Mouse (Mus musculus): ENCODE results near the gene Rad18. TPM values are rescaled to one million over a fixed set of nuclear protein-coding genes. Genes with fewer than 3 reads are reported as not detected.

The Rad18 gene
- total and polyA plus RNA-seq, 2 experiments from 2014 or later = 9.1 to 12.9 TPM

- no peak for ATAC-seq
- no peak overlapping the region for H3K9ac ChIP-seq
- H3K9me3 ChIP-seq (ENCODE audit: low read length) = no peaks in the 10 kb centered on the region
- no peak overlapping the region for H3K4me2 ChIP-seq (ENCODE audit: low read depth)
- no peak for TF ChIP-seq CTCF (IDR thresholded peaks at IDR 0.05; ENCODE audit: low read depth)
- no peak overlapping the region for H3K27ac ChIP-seq (ENCODE audit: low read depth, low read length)
- H3K4me1 ChIP-seq (ENCODE audit: insufficient read depth) = no peaks in the 10 kb centered on the region
- WGBS = 93% methylated on average over 4 of the region's 4 CpGs
- no peak overlapping the region for H3K4me3 ChIP-seq (ENCODE audit: low read depth, low read length)
- no peaks in the 10 kb centered on the region for H3K36me3 ChIP-seq (ENCODE audit: insufficient read depth)
- no peaks in the 10 kb centered on the region for H3K27me3 ChIP-seq (ENCODE audit: insufficient read depth, low read length)
- no peak for DNase-seq
Measured at GRCm38 (mm10) chr6:112617728-112618318, 78.7 kb downstream of the Rad18 start.

- no peak for DNase-seq
- ATAC-seq = no peak
- Histone ChIP-seq H3K36me3 (ENCODE audit: insufficient read depth) (no peaks in the 10 kb centered on the region), H3K9me3 (ENCODE audit: low read length) (no peaks in the 10 kb centered on the region), H3K4me1 (ENCODE audit: insufficient read depth) (no peaks in the 10 kb centered on the region), H3K4me2 (ENCODE audit: low read depth) (no peak overlapping the region), H3K4me3 (ENCODE audit: low read depth, low read length) (no peak overlapping the region), H3K9ac (no peak overlapping the region), H3K27ac (ENCODE audit: low read depth, low read length) (no peak overlapping the region), H3K27me3 (ENCODE audit: insufficient read depth, low read length) (no peaks in the 10 kb centered on the region)
- TF ChIP-seq CTCF (IDR thresholded peaks at IDR 0.05; ENCODE audit: low read depth) = no peak
- 54% methylated on average over 4 of the region's 4 CpGs for WGBS
Measured at GRCm38 (mm10) chr6:112609027-112609426, 87.5 kb downstream of the Rad18 start.

GRCm38 (mm10) chr6:112603866-112604265 is 92.6 kb downstream of the Rad18 start:
- no peaks in the 10 kb centered on the region for H3K4me1 ChIP-seq (ENCODE audit: insufficient read depth)
- no peak overlapping the region for H3K4me3 ChIP-seq (ENCODE audit: low read depth, low read length)
- no peak overlapping the region for H3K4me2 ChIP-seq (ENCODE audit: low read depth)
- H3K27me3 ChIP-seq (ENCODE audit: insufficient read depth, low read length) = no peaks in the 10 kb centered on the region
- H3K9me3 ChIP-seq (ENCODE audit: low read length) = no peaks in the 10 kb centered on the region
- no peak for ATAC-seq
- DNase-seq = no peak
- no peak for TF ChIP-seq CTCF (IDR thresholded peaks at IDR 0.05; ENCODE audit: low read depth)
- H3K9ac ChIP-seq = no peak overlapping the region
- no peaks in the 10 kb centered on the region for H3K36me3 ChIP-seq (ENCODE audit: insufficient read depth)
- no peak overlapping the region for H3K27ac ChIP-seq (ENCODE audit: low read depth, low read length)

GRCm38 (mm10) chr6:112594971-112595370 is 101.5 kb downstream of the Rad18 start:
- ATAC-seq (no peak), DNase-seq (no peak)
- Histone ChIP-seq H3K4me2 (ENCODE audit: low read depth) (no peak overlapping the region), H3K4me3 (ENCODE audit: low read depth, low read length) (no peak overlapping the region), H3K4me1 (ENCODE audit: insufficient read depth) (no peaks in the 10 kb centered on the region), H3K27me3 (ENCODE audit: insufficient read depth, low read length) (no peaks in the 10 kb centered on the region), H3K9ac (no peak overlapping the region), H3K27ac (ENCODE audit: low read depth, low read length) (no peak overlapping the region), H3K9me3 (ENCODE audit: low read length) (no peaks in the 10 kb centered on the region), H3K36me3 (ENCODE audit: insufficient read depth) (no peaks in the 10 kb centered on the region)
- no peak for TF ChIP-seq CTCF (IDR thresholded peaks at IDR 0.05; ENCODE audit: low read depth)
- 92% methylated on average over 7 of the region's 7 CpGs for WGBS

DNA sequence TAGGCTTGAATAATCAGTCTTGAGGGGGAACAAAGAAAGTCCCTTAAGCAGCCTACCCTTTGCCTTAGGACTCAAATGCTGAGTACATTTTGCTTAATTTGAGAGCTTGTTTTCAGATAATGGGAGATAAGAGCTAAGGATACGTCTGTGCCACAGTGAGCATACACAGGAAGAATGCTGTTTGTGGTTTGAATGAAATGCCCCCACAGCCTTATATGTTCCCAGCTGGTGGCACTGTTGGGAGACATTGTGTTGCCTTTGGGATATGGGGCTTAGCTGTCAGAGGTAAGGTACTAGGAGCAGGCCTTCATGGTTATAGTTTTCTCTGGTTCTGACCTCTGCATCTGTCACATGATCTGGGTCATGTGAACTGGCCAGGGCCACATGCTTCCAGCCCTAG is 108.6 kb downstream of the Rad18 start:
- no peaks in the 10 kb centered on the region for H3K36me3 ChIP-seq (ENCODE audit: insufficient read depth)
- TF ChIP-seq CTCF (IDR thresholded peaks at IDR 0.05; ENCODE audit: low read depth) = no peak
- WGBS = 47% methylated on average over 1 of the region's 1 CpGs
- no peak overlapping the region for H3K4me2 ChIP-seq (ENCODE audit: low read depth)
- H3K4me3 ChIP-seq (ENCODE audit: low read depth, low read length) = no peak overlapping the region
- ATAC-seq = no peak
- H3K9ac ChIP-seq = no peak overlapping the region
- H3K9me3 ChIP-seq (ENCODE audit: low read length) = no peaks in the 10 kb centered on the region
- no peaks in the 10 kb centered on the region for H3K4me1 ChIP-seq (ENCODE audit: insufficient read depth)
- no peak for DNase-seq
- H3K27me3 ChIP-seq (ENCODE audit: insufficient read depth, low read length) = no peaks in the 10 kb centered on the region
- no peak overlapping the region for H3K27ac ChIP-seq (ENCODE audit: low read depth, low read length)

- Histone ChIP-seq H3K4me1 (ENCODE audit: insufficient read depth) (no peaks in the 10 kb centered on the region), H3K4me3 (ENCODE audit: low read depth, low read length) (no peak overlapping the region), H3K4me2 (ENCODE audit: low read depth) (no peak overlapping the region), H3K27ac (ENCODE audit: low read depth, low read length) (no peak overlapping the region), H3K27me3 (ENCODE audit: insufficient read depth, low read length) (no peaks in the 10 kb centered on the region), H3K9me3 (ENCODE audit: low read length) (no peaks in the 10 kb centered on the region), H3K36me3 (ENCODE audit: insufficient read depth) (no peaks in the 10 kb centered on the region), H3K9ac (no peak overlapping the region)
- no peak for TF ChIP-seq CTCF (IDR thresholded peaks at IDR 0.05; ENCODE audit: low read depth)
- ATAC-seq (no peak), DNase-seq (no peak)
- 90% methylated on average over 4 of the region's 4 CpGs for WGBS
Measured at GRCm38 (mm10) chr6:112586999-112587398, 109.5 kb downstream of the Rad18 start.

- no peak for DNase-seq
- Histone ChIP-seq H3K9ac (no peak overlapping the region), H3K4me3 (ENCODE audit: low read depth, low read length) (no peak overlapping the region), H3K4me1 (ENCODE audit: insufficient read depth) (no peaks in the 10 kb centered on the region), H3K36me3 (ENCODE audit: insufficient read depth) (no peaks in the 10 kb centered on the region), H3K9me3 (ENCODE audit: low read length) (no peaks in the 10 kb centered on the region), H3K4me2 (ENCODE audit: low read depth) (no peak overlapping the region), H3K27me3 (ENCODE audit: insufficient read depth, low read length) (no peaks in the 10 kb centered on the region), H3K27ac (ENCODE audit: low read depth, low read length) (no peak overlapping the region)
- 93% methylated on average over 5 of the region's 5 CpGs for WGBS
- ATAC-seq = no peak
- TF ChIP-seq CTCF (IDR thresholded peaks at IDR 0.05; ENCODE audit: low read depth) = no peak
Measured at GRCm38 (mm10) chr6:112584961-112585360, 111.5 kb downstream of the Rad18 start.
